Mouse (Mus musculus) hindbrain, postnatal 0 days (tissue): ENCODE data around the gene Aspg. TPM values are rescaled to one million over a fixed set of nuclear protein-coding genes. Genes with fewer than 3 reads are reported as not detected.

Source experiments
- ATAC-seq: fragments of 200-750 bp; cut with Nextera tagmentation; 2 replicates; pipeline ENCODE4 v1.8.0; 2017; ENCODE audit warnings: mild to moderate bottlenecking, moderate TSS enrichment, moderate library complexity
- DNase-seq: peaks from one replicate; pipeline ENCODE4 v3.0.0-alpha.2; 2015; ENCODE audit warnings: low spot score
- H3K27ac ChIP-seq: fragments of 300-500 bp; sonication (generic); 2 replicates; pipeline ENCODE4 v1.5.1; 2014; ENCODE audit warnings: mild to moderate bottlenecking
- H3K27me3 ChIP-seq: fragments of 300-500 bp; sonication (generic); 2 replicates; pipeline ENCODE4 v1.6.1; 2014; ENCODE audit warnings: low read length, mixed read lengths; ENCODE audit not compliant: insufficient read depth
- H3K36me3 ChIP-seq: fragments of 300-500 bp; sonication (generic); 2 replicates; pipeline ENCODE4 v1.6.1; 2014; ENCODE audit warnings: low read length, mixed read lengths; ENCODE audit not compliant: insufficient read depth
- H3K4me1 ChIP-seq: fragments of 300-500 bp; sonication (generic); 2 replicates; pipeline ENCODE4 v1.6.1; 2014; ENCODE audit warnings: antibody characterized with exemption, low read length, mixed read lengths; ENCODE audit not compliant: insufficient read depth
- H3K4me2 ChIP-seq: fragments of 300-500 bp; sonication (generic); 2 replicates; pipeline ENCODE4 v1.6.1; 2014; ENCODE audit warnings: low read depth, mild to moderate bottlenecking, low read length, moderate library complexity, mixed read lengths
- H3K4me3 ChIP-seq: fragments of 300-500 bp; sonication (generic); 2 replicates; pipeline ENCODE4 v1.5.1; 2014; ENCODE audit warnings: low read length
- H3K9ac ChIP-seq: fragments of 300-500 bp; sonication (generic); replicated peaks from 2 replicates; pipeline ENCODE4 v1.6.1; 2014; ENCODE audit warnings: mild to moderate bottlenecking, low read length, moderate library complexity, mixed read lengths
- H3K9me3 ChIP-seq: fragments of 300-500 bp; sonication (generic); 2 replicates; pipeline ENCODE4 v1.6.1; 2016; ENCODE audit warnings: low read length, mixed read lengths
- CTCF ChIP-seq: IDR thresholded peaks from 2 replicates; pipeline ENCODE4 v1.5.1; 2016; ENCODE audit warnings: antibody characterized with exemption, control low read depth, low read depth
- WGBS: fragments of 180-500 bp; shearing (Covaris S2); extraction: QIAGEN DNeasy Blood & Tissue Kit; methylation state at CpG from one replicate; pipeline ENCODE4 v1.1.7; 2014; 5-methylcytosine and 5-hydroxymethylcytosine counted together
- polyA plus RNA-seq: library from polyadenylated mRNA; unstranded; fragments of >200 nt; fragmentation: Nextera tagmentation; extraction: Ambion mirVana; gene quantifications from 2 replicates; pipeline ENCODE4 v1.2.1, GENCODE M21; 2015
- total RNA-seq: library from RNA; depleted of rRNA; stranded (reverse); fragments of >200 nt; gene quantifications from 2 replicates; pipeline ENCODE4 v1.2.3, GENCODE M21; 2014

The Aspg gene
- total and polyA plus RNA-seq, 2 experiments from 2014 or later, result 1.8 to 7.8 TPM

DNA sequence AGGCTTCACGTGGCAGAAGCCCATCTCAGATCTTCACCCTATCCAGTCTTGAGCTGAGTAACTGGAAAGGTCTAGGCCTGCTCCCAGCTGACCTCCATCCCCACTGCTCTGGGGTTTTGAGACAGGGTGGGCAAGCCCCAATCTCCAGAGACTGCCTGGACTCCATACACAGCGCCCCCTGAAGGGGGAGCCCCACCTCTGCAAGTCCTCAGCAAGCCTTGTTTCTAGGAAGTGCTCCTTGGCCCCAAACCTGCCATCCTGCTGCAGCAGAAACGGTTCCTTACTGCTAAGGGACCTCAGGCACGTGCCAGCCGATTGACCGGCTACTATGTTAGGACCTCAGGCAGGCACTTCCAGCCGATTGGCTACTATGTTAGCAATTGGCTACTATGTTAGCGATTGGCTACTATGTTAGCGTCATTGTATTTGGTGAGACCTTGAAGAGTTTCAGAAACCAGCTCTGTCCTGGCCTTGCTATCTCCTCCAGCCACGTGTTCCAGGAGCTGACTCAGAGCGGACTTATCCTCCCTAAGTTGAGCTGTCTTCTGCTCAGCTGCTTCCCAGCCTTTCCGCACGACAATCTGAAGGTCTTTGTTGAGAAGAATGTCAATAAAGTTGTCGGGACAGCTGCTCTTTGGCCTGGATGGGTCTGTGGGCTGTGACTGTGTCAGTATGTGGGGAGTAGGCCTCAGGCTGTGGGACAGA lies 20.6 kb downstream of the Aspg start:
- WGBS, result 65% methylated on average over 14 of the region's 14 CpGs
- Histone ChIP-seq H3K4me1 (0 out of 2 replicates have a peak, but pooled peaks cover 8% of the 10 kb centered on the region), H3K4me3 (no peak overlapping the region), H3K36me3 (no peaks in the 10 kb centered on the region), H3K27me3 (peaks cover 14% of the 10 kb centered on the region; the same call in 1 of the 2 replicates), H3K9me3 (no peaks in the 10 kb centered on the region), H3K27ac (no peak overlapping the region), H3K4me2 (no peak overlapping the region), H3K9ac (no peak overlapping the region)
- ATAC-seq, result no peak
- TF ChIP-seq CTCF, result peak; percentile 34
- DNase-seq, result no peak

DNA sequence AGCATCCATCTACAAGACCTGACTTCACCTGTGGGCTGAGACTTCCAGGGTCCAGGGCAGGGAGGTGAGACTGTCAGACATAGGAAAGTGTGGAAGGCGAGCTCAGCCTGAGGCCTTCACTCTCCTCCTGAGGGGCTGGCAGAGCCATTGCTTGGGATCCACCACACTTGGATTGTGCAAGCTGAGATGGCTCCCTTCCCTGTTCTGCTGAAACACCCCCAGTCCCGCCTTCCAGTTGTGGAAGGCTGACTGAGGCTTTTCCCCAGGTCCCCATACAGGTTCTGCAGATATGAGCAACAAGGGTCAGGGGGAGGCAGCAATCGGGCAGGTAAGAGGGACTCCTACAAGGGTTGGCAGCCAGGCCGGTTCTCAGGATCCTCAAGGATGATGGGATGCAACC lies 22.0 kb downstream of the Aspg start:
- DNase-seq (no peak), ATAC-seq (no peak)
- TF ChIP-seq CTCF, result no peak
- Histone ChIP-seq H3K27me3 (peaks cover 26% of the 10 kb centered on the region; the same call in 1 of the 2 replicates), H3K27ac (no peak overlapping the region), H3K36me3 (no peaks in the 10 kb centered on the region), H3K9me3 (no peaks in the 10 kb centered on the region), H3K4me2 (no peak overlapping the region), H3K4me1 (0 out of 2 replicates have a peak, but pooled peaks cover 8% of the 10 kb centered on the region), H3K4me3 (no peak overlapping the region), H3K9ac (no peak overlapping the region)
- WGBS, result 86% methylated on average over 4 of the region's 4 CpGs

DNA sequence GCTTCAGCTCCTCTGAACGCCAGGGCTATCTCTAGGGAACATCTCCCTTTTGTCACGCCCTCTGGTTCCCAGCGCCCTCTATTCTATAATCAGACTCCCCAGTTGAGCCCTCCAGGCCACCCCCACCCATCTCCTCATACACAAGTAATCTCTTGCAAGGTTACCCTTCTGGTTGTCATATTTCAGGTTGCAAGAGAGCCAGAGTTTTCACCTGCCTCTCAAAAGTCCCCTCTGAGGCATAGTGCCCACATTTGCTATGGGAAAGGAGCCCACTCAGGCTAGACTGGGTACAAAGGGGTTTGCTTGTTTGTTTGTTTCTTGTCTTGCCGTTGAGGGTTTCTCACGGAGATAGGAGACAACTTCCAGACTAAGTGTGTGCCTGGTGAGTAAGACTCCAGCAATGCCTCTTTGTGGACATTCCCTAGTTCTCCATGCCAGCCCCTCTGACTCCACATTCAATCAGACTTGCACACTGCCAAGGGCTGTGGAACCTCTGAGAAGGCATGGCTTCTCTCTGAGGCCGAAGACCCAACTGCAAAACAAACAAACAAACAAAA lies 22.9 kb downstream of the Aspg start:
- Histone ChIP-seq H3K4me2 (no peak overlapping the region), H3K4me1 (0 out of 2 replicates have a peak, but pooled peaks cover 8% of the 10 kb centered on the region), H3K27ac (no peak overlapping the region), H3K27me3 (peaks cover 27% of the 10 kb centered on the region; the same call in 1 of the 2 replicates), H3K9me3 (no peaks in the 10 kb centered on the region), H3K9ac (no peak overlapping the region), H3K4me3 (no peak overlapping the region), H3K36me3 (no peaks in the 10 kb centered on the region)
- ATAC-seq (no peak), DNase-seq (no peak)
- no peak for TF ChIP-seq CTCF
- 56% methylated on average over 6 of the region's 6 CpGs for WGBS

- Histone ChIP-seq H3K27ac (no peak overlapping the region), H3K4me1 (0 out of 2 replicates have a peak, but pooled peaks cover 8% of the 10 kb centered on the region), H3K36me3 (no peaks in the 10 kb centered on the region), H3K9ac (peak overlapping the region; percentile 62), H3K27me3 (peaks cover 27% of the 10 kb centered on the region; the same call in 1 of the 2 replicates), H3K4me3 (peak overlapping the region; percentile 60), H3K4me2 (peak overlapping the region; percentile 93), H3K9me3 (no peaks in the 10 kb centered on the region)
- ATAC-seq, result peak; percentile 48
- TF ChIP-seq CTCF, result no peak
- 2% methylated on average over 69 of the region's 79 CpGs for WGBS
- peak; percentile 53 for DNase-seq
Observed at GRCm38 (mm10) chr12:112130161-112130860, 23.8 kb downstream of the Aspg start.

DNA sequence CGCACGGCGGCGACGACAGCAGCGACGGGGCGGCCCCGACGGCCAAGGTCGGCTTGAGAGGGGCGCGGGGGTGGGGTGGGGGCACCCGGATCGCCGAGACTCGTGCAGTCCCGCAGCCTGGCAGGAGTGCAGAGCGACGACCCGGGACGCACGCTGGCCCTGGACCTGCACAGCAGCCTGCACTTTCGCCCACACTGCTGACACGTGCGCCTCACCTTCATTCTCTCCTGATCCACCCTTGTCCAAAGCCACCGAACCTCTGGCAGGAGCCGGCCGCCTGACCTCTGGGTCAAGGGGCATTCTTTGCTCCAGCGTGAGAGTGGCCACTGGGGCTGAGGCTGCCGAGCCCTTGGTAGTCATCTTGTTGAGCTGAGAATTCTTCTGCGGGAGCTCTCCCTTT lies 24.5 kb downstream of the Aspg start:
- 0 out of 2 replicates have a peak, but pooled peaks have one; percentile 21 for ATAC-seq
- 0 out of 2 replicates have a peak, but pooled peaks cover 8% of the 10 kb centered on the region for H3K4me1 ChIP-seq
- peaks cover 27% of the 10 kb centered on the region; the same call in 1 of the 2 replicates for H3K27me3 ChIP-seq
- no peak for DNase-seq
- H3K9ac ChIP-seq, result peak overlapping the region; percentile 62; the same call in 1 of the 2 replicates
- TF ChIP-seq CTCF, result no peak
- 14% methylated on average over 32 of the region's 32 CpGs for WGBS
- peak overlapping the region; percentile 60 for H3K4me3 ChIP-seq
- H3K4me2 ChIP-seq, result peak overlapping the region; percentile 93
- no peaks in the 10 kb centered on the region for H3K36me3 ChIP-seq
- H3K9me3 ChIP-seq, result no peaks in the 10 kb centered on the region
- no peak overlapping the region for H3K27ac ChIP-seq

- peaks cover 5% of the 10 kb centered on the region; the same call in 1 of the 2 replicates for H3K4me1 ChIP-seq
- WGBS, result 15% methylated on average over 5 of the region's 5 CpGs
- H3K4me3 ChIP-seq, result no peak overlapping the region
- peaks cover 28% of the 10 kb centered on the region for H3K27me3 ChIP-seq
- peak; percentile 83 for DNase-seq
- H3K9me3 ChIP-seq, result no peaks in the 10 kb centered on the region
- no peak overlapping the region for H3K4me2 ChIP-seq
- no peaks in the 10 kb centered on the region for H3K36me3 ChIP-seq
- no peak overlapping the region for H3K9ac ChIP-seq
- TF ChIP-seq CTCF, result peak; percentile 95
- no peak for ATAC-seq
- no peak overlapping the region for H3K27ac ChIP-seq
Observed at GRCm38 (mm10) chr12:112140231-112140630, 33.8 kb downstream of the Aspg start.
